Mouse (Mus musculus): Measurements from ENCODE around the gene Tas2r125.
"Not testable (repeated sequence)": the region's sequence is repeated elsewhere in the genome, so short reads cannot be mapped to it uniquely, and the experiment has no call there.

The Tas2r125 gene

GRCm38 (mm10) chr6:132909351-132909750, at the start of gene Tas2r125:
TSS of gene Tas2r125 (plus strand) at chr6:132909651.
- no peak for DNase-seq (ENCODE audit: low spot score in 2 of 2)

DNA sequence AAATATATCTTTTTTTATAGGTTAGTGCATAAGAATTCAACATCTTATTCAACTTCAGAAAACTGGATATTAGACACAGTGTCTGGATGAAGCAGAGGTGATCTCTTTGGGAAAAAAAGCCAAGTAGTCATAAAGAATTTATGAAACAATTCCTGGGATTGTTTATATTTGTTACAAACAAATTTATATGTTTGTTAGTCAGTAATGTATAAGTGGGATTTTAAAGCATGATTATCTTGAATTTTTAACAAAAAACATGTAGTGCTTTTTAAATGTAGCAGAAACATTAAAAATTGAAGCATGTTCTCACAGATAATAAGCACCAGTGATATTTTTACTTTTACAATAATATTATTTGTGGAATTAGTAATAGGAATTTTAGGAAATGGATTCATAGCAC, 41.7 kb upstream of the Tas2r125 start, which contains the start of gene Tas2r110:
TSS of gene Tas2r110 (plus strand) at position 301 of the 400 bp plus-strand sequence.
- DNase-seq (ENCODE audit: low spot score in 2 of 2) = no peak

GRCm38 (mm10) chr6:132892711-132893110, 16.7 kb upstream of the Tas2r125 start, which contains the start of gene Tas2r113:
TSS of gene Tas2r113 (plus strand) at chr6:132893011.
- DNase-seq (ENCODE audit: low spot score in 2 of 2) = no peak

- DNase-seq (ENCODE audit: low spot score in 2 of 2) = not testable (repeated sequence)
Measured at GRCm38 (mm10) chr6:132941376-132941775, 31.9 kb downstream of the Tas2r125 start.

DNA sequence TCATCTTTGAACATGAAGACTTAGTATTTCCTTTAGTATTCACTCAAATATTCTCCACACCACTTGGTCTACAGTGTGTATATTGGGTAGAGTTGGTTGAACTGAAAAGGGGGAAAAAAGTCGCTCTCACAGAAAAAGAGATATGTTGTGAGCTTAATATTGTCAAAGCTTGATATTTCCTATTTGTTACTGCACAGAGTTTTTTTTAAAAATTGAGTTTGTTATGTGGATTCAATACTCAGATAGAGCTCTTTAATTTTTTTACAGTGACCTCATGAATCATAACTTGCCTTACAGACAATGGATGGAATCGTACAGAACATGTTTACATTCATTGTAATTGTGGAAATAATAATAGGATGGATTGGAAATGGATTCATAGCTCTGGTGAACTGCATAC, 41.4 kb downstream of the Tas2r125 start, which contains the start of gene Tas2r129:
TSS of gene Tas2r129 (plus strand) at position 301 of the 400 bp plus-strand sequence.
- DNase-seq (ENCODE audit: low spot score in 2 of 2) = no peak

DNA sequence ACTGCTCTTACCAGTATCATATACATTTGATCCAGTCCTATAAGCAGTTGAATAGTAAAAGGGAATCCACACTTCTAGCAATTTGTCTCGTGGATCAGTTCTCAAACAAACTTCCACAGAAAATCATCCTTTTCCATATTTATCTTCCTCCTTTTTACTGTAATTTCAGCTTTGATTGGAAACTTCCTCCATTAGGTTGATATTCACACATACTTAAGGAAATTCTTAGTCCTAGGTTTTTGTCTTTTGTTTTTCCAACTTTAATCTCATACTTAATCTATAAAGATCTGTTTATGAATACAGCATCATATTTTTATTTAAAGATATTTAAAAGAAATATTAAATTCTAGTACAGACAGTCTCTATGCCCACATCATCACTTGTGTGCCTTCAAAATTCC, 48.4 kb downstream of the Tas2r125 start, which contains the start of gene Tas2r131:
TSS of gene Tas2r131 (minus strand) at position 101 of the 400 bp plus-strand sequence.
- no peak for DNase-seq (ENCODE audit: low spot score in 2 of 2)
